Mouse (Mus musculus) kidney, adult 2 months (tissue): Measurements from ENCODE around the gene Spc24.

Experiments
- CTCF ChIP-seq: fragments of 200-500 bp; conservative IDR thresholded peaks from 2 replicates; pipeline ENCODE4 v1.5.1; 2011; ENCODE audit warnings: low read depth, mild to moderate bottlenecking, control low read depth, low read length, moderate library complexity, mixed read lengths; ENCODE audit not compliant: insufficient read depth, insufficient read length
- POLR2A ChIP-seq: fragments of 200-500 bp; IDR thresholded peaks from one replicate; pipeline ENCODE4 v1.6.1; 2011; ENCODE audit warnings: low read depth, low read length, control low read depth

- TF ChIP-seq CTCF: no peak
- no peak for TF ChIP-seq POLR2A
Observed at GRCm38 (mm10) chr9:21801591-21801990, 41.5 kb upstream of the Spc24 start.
